Mouse (Mus musculus): ENCODE measurements around the gene Tagln2.

Gene Tagln2

GRCm38 (mm10) chr1:172527431-172527830, 27.6 kb downstream of the Tagln2 start:
- DNase-seq = no peak

DNA sequence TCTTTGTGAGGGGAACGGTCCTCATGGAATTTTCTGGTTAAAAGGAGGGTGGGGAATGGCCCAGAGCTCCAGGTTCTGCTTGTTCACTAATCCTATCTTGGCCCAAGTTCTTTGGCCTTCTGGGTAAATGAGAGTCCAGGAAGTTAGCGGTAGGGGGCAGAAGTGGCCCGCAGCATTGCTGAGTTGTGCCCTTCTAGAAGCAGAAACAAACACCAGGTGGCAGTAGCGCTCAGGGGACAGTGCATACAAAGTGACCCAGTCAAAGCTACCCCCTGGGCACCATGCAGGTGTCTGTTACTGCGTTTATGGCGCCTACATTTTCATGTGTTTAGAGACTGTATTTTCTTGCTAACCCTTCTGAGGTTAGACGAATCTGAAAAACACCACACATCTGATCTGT, 28.9 kb downstream of the Tagln2 start:
- DNase-seq = peak; percentile 96

DNA sequence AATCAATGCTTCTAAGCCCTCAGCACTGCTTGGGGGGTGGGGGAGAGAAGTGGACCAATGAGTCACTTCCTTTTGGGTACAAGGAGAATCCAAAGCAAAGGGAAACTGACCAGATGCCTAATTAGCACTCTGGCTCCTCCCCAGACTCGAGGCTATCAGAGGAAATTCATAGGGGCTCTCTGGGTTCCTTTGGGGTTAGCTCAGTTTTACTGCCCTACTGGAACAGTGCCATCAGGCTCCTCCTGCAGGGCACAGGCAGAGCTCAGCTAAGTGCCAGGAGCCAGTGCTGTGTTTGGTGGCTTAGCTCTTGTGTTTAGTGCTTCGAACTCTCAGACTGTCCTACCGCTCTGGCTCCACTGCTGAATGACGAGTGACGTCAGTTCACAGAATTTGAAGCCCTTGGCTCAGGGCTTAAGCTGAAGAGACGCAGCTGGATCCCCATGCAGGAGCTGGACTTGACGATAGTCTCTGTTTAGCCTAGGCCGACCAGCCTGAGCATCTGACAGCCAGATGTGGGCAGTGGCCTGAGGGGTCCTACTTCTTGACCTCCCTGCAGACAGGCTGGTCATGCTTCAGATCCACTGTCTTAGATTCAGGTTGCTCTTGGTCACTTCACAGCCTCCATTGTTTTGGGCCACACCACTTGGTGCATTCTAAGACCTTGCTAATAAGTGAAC, 30.8 kb downstream of the Tagln2 start:
- DNase-seq = no peak

DNA sequence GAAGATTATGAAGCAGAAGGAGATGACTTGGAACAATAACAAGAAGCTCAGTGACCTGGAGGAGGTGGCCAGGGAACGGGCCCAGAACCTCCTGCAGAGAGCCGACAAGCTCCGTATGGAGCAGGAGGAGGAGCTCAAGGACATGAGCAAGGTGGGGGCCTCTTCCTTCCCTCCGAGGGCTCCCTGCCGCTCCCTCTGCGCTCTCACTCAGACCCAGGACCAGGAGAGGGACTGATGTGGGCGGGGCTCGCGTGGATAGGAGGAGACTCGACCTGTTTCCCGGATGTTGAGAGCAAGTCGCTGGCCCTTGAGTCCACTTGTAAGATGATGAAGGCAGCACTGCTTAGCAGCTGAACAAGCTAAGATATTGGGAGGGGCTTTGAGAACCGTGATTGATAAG, 32.7 kb downstream of the Tagln2 start:
- DNase-seq = peak; percentile 74

DNA sequence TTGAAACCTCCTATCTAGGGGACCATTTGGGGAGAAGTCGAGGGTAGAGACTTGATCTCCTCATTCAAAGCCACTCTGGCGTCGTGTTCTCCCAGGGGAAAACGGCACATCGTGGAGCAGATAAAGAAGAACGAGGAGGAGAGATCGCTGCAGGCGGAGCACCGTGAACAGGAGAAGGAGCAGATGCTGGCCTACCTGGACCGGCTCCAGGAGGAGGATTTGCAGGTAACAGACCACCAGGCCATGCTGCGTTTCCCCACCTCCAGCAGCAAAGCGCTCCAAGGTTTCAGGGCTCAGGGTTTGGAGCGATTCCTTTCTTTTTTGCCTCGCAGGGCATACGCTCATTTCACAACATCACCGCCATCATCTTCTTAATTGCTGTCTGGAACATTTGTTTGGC, 35.3 kb downstream of the Tagln2 start:
- no peak for DNase-seq

GRCm38 (mm10) chr1:172539827-172540226, 40.0 kb downstream of the Tagln2 start:
- no peak for DNase-seq

- no peak for DNase-seq
Observed at GRCm38 (mm10) chr1:172540283-172540820, 40.5 kb downstream of the Tagln2 start.

GRCm38 (mm10) chr1:172546062-172546461, 46.2 kb downstream of the Tagln2 start:
- DNase-seq = no peak

DNA sequence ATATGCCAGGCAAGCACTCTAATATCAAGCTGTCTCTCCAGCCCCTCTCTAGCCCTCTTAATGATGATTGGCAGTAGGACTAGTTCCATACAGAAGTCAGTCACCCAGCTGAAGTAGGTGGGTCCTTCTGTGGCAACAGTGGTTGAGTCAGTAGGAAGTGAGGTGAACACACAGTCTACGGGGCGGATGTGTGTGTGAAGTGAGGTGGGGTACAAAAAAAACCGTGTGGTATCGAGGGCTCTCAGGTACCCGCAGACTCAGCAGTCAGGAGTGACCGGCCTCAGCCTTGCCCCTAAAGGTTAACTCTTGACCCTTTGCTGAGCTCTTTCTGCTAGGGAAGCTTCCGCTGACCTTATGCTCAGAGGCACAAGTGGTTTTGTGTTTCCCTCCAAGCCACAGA, 48.7 kb downstream of the Tagln2 start:
- DNase-seq = no peak

DNA sequence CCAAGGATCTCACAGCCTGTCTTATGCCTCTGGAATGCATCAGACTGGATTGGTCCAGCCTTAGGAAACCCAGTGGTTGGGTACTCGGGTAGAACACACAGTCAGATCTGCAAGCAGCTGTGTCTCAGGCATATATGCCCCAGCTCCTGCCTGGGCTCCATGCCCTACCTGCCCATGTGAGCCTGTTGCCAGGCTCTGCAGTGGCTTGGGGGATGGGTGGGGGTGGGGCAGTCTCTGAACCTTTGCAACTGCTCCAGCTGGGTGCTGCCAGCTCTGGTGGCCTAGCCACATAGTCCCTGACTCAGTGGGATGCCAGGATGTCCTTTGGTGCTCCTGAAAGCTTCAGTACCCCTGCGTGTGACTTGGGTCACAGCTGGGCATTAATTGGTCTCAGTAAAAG, 49.5 kb downstream of the Tagln2 start:
- DNase-seq = no peak

DNA sequence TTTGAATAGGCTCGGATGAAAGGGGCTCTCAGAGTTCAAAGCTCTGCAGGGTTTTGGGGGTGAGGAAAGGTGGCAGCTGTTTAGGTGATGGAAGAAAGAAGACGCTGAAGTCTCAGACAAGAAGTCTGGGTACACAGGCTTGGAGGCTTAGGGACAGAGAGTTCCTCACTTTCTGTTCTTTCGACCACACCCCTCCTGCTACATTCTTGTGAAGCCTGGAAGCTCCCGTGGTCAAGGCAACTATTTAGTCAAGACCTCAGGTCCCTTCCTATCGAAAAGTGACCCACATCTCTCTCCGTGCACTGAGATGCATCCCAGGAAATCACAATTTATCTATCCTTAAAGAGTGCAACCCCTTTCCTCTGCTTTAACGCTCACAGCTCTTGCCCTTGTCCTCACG, 49.9 kb downstream of the Tagln2 start:
- no peak for DNase-seq

GRCm38 (mm10) chr1:172550551-172550951, 50.7 kb downstream of the Tagln2 start:
- DNase-seq = peak; percentile 76

DNA sequence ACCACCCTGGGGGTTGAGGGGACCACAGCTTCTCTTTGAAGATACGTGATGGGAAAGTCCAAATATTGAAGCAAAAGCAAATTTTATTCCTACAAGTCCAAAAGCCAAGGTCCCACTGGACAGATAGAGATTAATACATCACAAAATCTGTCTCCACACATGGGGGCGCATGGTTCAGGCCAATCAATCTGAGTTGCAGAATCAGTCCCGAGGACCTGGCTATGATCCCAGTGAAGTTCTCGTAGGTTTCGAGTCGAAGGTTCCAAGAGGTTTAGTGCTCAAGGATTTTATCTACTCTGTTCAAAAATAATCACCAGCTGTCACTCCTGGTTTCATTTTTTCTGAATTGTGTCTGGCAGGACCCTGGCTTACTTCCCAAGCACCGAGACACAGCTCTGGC, 51.2 kb downstream of the Tagln2 start:
- DNase-seq = no peak

DNA sequence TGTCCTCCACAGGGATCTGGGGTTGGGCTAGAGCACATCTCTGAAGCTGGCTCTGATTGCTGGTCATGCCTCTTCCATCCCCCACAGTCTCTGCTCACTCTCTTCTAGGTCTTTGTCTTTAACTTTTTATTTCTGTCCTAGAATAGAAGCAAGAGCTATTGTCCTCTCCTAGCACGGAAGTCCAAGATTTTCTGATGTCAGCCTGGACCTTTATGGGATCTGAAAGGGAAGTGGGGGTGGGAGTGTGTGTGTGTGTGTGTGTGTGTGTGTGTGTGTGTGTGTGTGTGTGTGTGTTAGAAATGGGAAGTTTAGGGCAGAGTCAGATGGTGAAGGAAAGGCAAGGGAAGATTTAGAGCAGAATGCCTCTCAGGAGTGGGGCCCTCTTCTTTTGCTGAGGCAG, 52.8 kb downstream of the Tagln2 start:
- peak; percentile 45 for DNase-seq

- no peak for DNase-seq
Observed at GRCm38 (mm10) chr1:172555638-172556037, 55.8 kb downstream of the Tagln2 start, which contains the start of gene Vsig8. Vsig8 (plus strand) TSS chr1:172555938.

All from lung, postnatal 10 days (tissue).